Mouse (Mus musculus) kidney, embryonic 15.5 days (tissue): ENCODE measurements at regions not wholly inside any gene's neighbourhood (a gene's known extent, or its start where the extent isn't known, plus 50 kb on each side); places are given as distances from the start of the nearest gene placed in this dataset.

ENCODE experiments used
- ATAC-seq: fragments of 200-750 bp; cut with Nextera tagmentation; replicated peaks from 2 replicates; pipeline ENCODE4 v1.8.0; 2017; ENCODE audit warnings: moderate TSS enrichment; ENCODE audit not compliant: low FRiP score
- H3K27ac ChIP-seq: fragments of 300-500 bp; sonication (generic); 2 replicates; pipeline ENCODE4 v1.5.1; 2015; ENCODE audit warnings: mild to moderate bottlenecking, inconsistent platforms
- H3K27me3 ChIP-seq: fragments of 300-500 bp; sonication (generic); 2 replicates; pipeline ENCODE4 v1.6.1; 2015; ENCODE audit warnings: inconsistent platforms
- H3K36me3 ChIP-seq: fragments of 300-500 bp; sonication (generic); 2 replicates; pipeline ENCODE4 v1.6.1; 2015; ENCODE audit warnings: inconsistent platforms
- H3K4me1 ChIP-seq: fragments of 300-500 bp; sonication (generic); 2 replicates; pipeline ENCODE4 v1.6.1; 2015; ENCODE audit warnings: inconsistent platforms
- H3K4me2 ChIP-seq: fragments of 300-500 bp; sonication (generic); 2 replicates; pipeline ENCODE4 v1.6.1; 2015; ENCODE audit warnings: moderate library complexity, mild to moderate bottlenecking, inconsistent platforms
- H3K4me3 ChIP-seq: fragments of 300-500 bp; sonication (generic); replicated peaks from 2 replicates; pipeline ENCODE4 v1.5.1; 2015; ENCODE audit warnings: mild to moderate bottlenecking, inconsistent platforms
- H3K9ac ChIP-seq: fragments of 300-500 bp; sonication (generic); 2 replicates; pipeline ENCODE4 v1.6.1; 2015; ENCODE audit warnings: mild to moderate bottlenecking, inconsistent platforms
- H3K9me3 ChIP-seq: fragments of 300-500 bp; sonication (generic); replicated peaks from 2 replicates; pipeline ENCODE4 v1.6.1; 2016; ENCODE audit warnings: inconsistent platforms
- WGBS: fragments of 180-500 bp; shearing (Covaris S2); methylation state at CpG from one replicate; pipeline ENCODE4 v1.1.7; 2015; ENCODE audit warnings: mixed read lengths; 5-methylcytosine and 5-hydroxymethylcytosine counted together

GRCm38 (mm10) chr13:85773848-85774247, 272.9 kb downstream of the Cox7c start:
- Histone ChIP-seq H3K27me3 (no peaks in the 10 kb centered on the region), H3K27ac (no peak overlapping the region), H3K36me3 (no peaks in the 10 kb centered on the region), H3K4me2 (no peak overlapping the region), H3K4me1 (no peaks in the 10 kb centered on the region), H3K9ac (no peak overlapping the region), H3K9me3 (no peaks in the 10 kb centered on the region), H3K4me3 (no peak overlapping the region)
- 92% methylated on average over 1 of the region's 1 CpGs for WGBS
- peak; percentile 54; the same call in 1 of the 2 replicates for ATAC-seq

- no peaks in the 10 kb centered on the region for H3K36me3 ChIP-seq
- H3K27ac ChIP-seq, result no peak overlapping the region
- H3K4me1 ChIP-seq, result no peaks in the 10 kb centered on the region
- no peak overlapping the region for H3K4me2 ChIP-seq
- H3K27me3 ChIP-seq, result no peaks in the 10 kb centered on the region
- no peak overlapping the region for H3K9ac ChIP-seq
- H3K9me3 ChIP-seq, result no peaks in the 10 kb centered on the region
- no peak overlapping the region for H3K4me3 ChIP-seq
- WGBS, result 56% methylated on average over 3 of the region's 3 CpGs
- ATAC-seq, result no peak
Measured at GRCm38 (mm10) chr13:85771027-85771681, 275.6 kb downstream of the Cox7c start.

- Histone ChIP-seq H3K4me3 (no peak overlapping the region), H3K27me3 (no peaks in the 10 kb centered on the region), H3K4me2 (no peak overlapping the region), H3K9ac (no peak overlapping the region), H3K27ac (no peak overlapping the region), H3K36me3 (no peaks in the 10 kb centered on the region), H3K4me1 (no peaks in the 10 kb centered on the region), H3K9me3 (no peaks in the 10 kb centered on the region)
- no peak for ATAC-seq
Measured at GRCm38 (mm10) chr13:85770538-85770937, 276.2 kb downstream of the Cox7c start.

- no peak overlapping the region for H3K27ac ChIP-seq
- H3K4me3 ChIP-seq, result no peak overlapping the region
- no peaks in the 10 kb centered on the region for H3K9me3 ChIP-seq
- H3K36me3 ChIP-seq, result no peaks in the 10 kb centered on the region
- WGBS, result 75% methylated on average over 1 of the region's 1 CpGs
- no peak overlapping the region for H3K9ac ChIP-seq
- no peak overlapping the region for H3K4me2 ChIP-seq
- no peaks in the 10 kb centered on the region for H3K4me1 ChIP-seq
- ATAC-seq, result no peak
- H3K27me3 ChIP-seq, result no peaks in the 10 kb centered on the region
Measured at GRCm38 (mm10) chr13:85768520-85768919, 278.2 kb downstream of the Cox7c start.

- H3K9me3 ChIP-seq, result no peaks in the 10 kb centered on the region
- no peak for ATAC-seq
- no peak overlapping the region for H3K9ac ChIP-seq
- H3K36me3 ChIP-seq, result no peaks in the 10 kb centered on the region
- no peak overlapping the region for H3K4me3 ChIP-seq
- H3K27me3 ChIP-seq, result no peaks in the 10 kb centered on the region
- 84% methylated on average over 3 of the region's 3 CpGs for WGBS
- no peaks in the 10 kb centered on the region for H3K4me1 ChIP-seq
- H3K27ac ChIP-seq, result no peak overlapping the region
- H3K4me2 ChIP-seq, result no peak overlapping the region
Measured at GRCm38 (mm10) chr13:85724616-85725015, 322.1 kb downstream of the Cox7c start.

- WGBS, result 87% methylated on average over 5 of the region's 5 CpGs
- no peak overlapping the region for H3K27ac ChIP-seq
Measured at GRCm38 (mm10) chr13:85724105-85724504, 322.6 kb downstream of the Cox7c start.

GRCm38 (mm10) chr13:85720314-85720713, 326.4 kb downstream of the Cox7c start:
- H3K9me3 ChIP-seq, result no peaks in the 10 kb centered on the region
- H3K9ac ChIP-seq, result no peak overlapping the region
- WGBS, result 82% methylated on average over 3 of the region's 3 CpGs
- no peak for ATAC-seq
- H3K4me1 ChIP-seq, result no peaks in the 10 kb centered on the region
- H3K27me3 ChIP-seq, result no peaks in the 10 kb centered on the region
- H3K4me2 ChIP-seq, result no peak overlapping the region
- no peaks in the 10 kb centered on the region for H3K36me3 ChIP-seq
- H3K27ac ChIP-seq, result no peak overlapping the region
- H3K4me3 ChIP-seq, result no peak overlapping the region

More at GRCm38 (mm10) chr13:85724105-85724504, 322.6 kb downstream of the Cox7c start:
- no peaks in the 10 kb centered on the region for H3K27me3 ChIP-seq
- no peak overlapping the region for H3K4me2 ChIP-seq
- H3K4me1 ChIP-seq, result no peaks in the 10 kb centered on the region
- no peaks in the 10 kb centered on the region for H3K9me3 ChIP-seq
- no peak overlapping the region for H3K9ac ChIP-seq
- ATAC-seq, result no peak
- no peaks in the 10 kb centered on the region for H3K36me3 ChIP-seq
- H3K4me3 ChIP-seq, result no peak overlapping the region

GRCm38 (mm10) chr13:85715883-85716498, 330.7 kb downstream of the Cox7c start:
- ATAC-seq, result no peak
- H3K9me3 ChIP-seq, result no peaks in the 10 kb centered on the region
- no peaks in the 10 kb centered on the region for H3K27me3 ChIP-seq
- H3K27ac ChIP-seq, result no peak overlapping the region
- H3K4me1 ChIP-seq, result no peaks in the 10 kb centered on the region
- no peaks in the 10 kb centered on the region for H3K36me3 ChIP-seq
- H3K9ac ChIP-seq, result no peak overlapping the region
- no peak overlapping the region for H3K4me3 ChIP-seq
- no peak overlapping the region for H3K4me2 ChIP-seq
- WGBS, result 83% methylated on average over 2 of the region's 2 CpGs

GRCm38 (mm10) chr13:85692374-85692773, 354.3 kb downstream of the Cox7c start:
- no peak overlapping the region for H3K4me3 ChIP-seq
- no peaks in the 10 kb centered on the region for H3K36me3 ChIP-seq
- no peak overlapping the region for H3K4me2 ChIP-seq
- H3K4me1 ChIP-seq, result no peaks in the 10 kb centered on the region
- no peak overlapping the region for H3K27ac ChIP-seq
- no peaks in the 10 kb centered on the region for H3K27me3 ChIP-seq
- no peak for ATAC-seq
- 17% methylated on average over 1 of the region's 1 CpGs for WGBS
- no peak overlapping the region for H3K9ac ChIP-seq
- H3K9me3 ChIP-seq, result no peaks in the 10 kb centered on the region
